Mouse (Mus musculus) megakaryocyte, adult 5-6 weeks (primary cell): ENCODE measurements around the gene Fam216a. TPM values are rescaled to one million over a fixed set of nuclear protein-coding genes. Genes with fewer than 3 reads are reported as not detected.
A peak's percentile ranks its signal among the peaks of the same experiment; 100 is the strongest.
"Not testable (repeated sequence)": the region's sequence is repeated elsewhere in the genome, so short reads cannot be mapped to it uniquely, and the experiment has no call there.

Experiments
- ATAC-seq: 2 replicates; pipeline ENCODE4 v1.8.0; 2016; ENCODE audit warnings: mild to moderate bottlenecking, inconsistent platforms; ENCODE audit not compliant: poor library complexity, severe bottlenecking
- total RNA-seq, 2 experiments: library from RNA; stranded (forward) in 1 of 2; stranded (reverse) in 1 of 2; fragments of 153-499, 151-499 nt in 1 of 2; fragments of 221-1000, 200-1000 nt in 1 of 2; gene quantifications; 2 replicates each; pipeline versions ENCODE4 v1.2.3 to v1.2.4; 2015 to 2017

Fam216a gene
- total RNA-seq, 2 experiments from 2014 or later, result 7.6 to 10.5 TPM

GRCm38 (mm10) chr5:122324608-122325431, 47.3 kb downstream of the Fam216a start:
- no peak for ATAC-seq

- no peak for ATAC-seq
Observed at GRCm38 (mm10) chr5:122323523-122323922, 48.6 kb downstream of the Fam216a start.

- ATAC-seq, result no peak
Observed at GRCm38 (mm10) chr5:122320205-122320781, 51.9 kb downstream of the Fam216a start.

- ATAC-seq, result no peak
Observed at GRCm38 (mm10) chr5:122319474-122320204, 52.5 kb downstream of the Fam216a start.

- not testable (repeated sequence) for ATAC-seq
Observed at GRCm38 (mm10) chr5:122318976-122319375, 53.2 kb downstream of the Fam216a start.

GRCm38 (mm10) chr5:122318100-122318499, 54.1 kb downstream of the Fam216a start:
- ATAC-seq, result peak; percentile 92

- no peak for ATAC-seq
Observed at GRCm38 (mm10) chr5:122317329-122318045, 54.7 kb downstream of the Fam216a start.

GRCm38 (mm10) chr5:122314966-122315667, 57.0 kb downstream of the Fam216a start:
- peak; percentile 57 for ATAC-seq

Other genes with a start within 250 kb of the Fam216a start
- gene Ccdc63, start 231.5 kb downstream of the Fam216a start, total RNA-seq (2015), result 1.1 and 1.8 TPM in 2 replicates
- gene Ccdc63, start 231.5 kb downstream of the Fam216a start, total RNA-seq (2017), result 1.3 and 3.5 TPM in 2 replicates
- 354 and 364 TPM in 2 replicates for gene Ppp1cc, start 214.1 kb downstream of the Fam216a start, total RNA-seq (2015)
- 189 and 193 TPM in 2 replicates for gene Ppp1cc, start 214.1 kb downstream of the Fam216a start, total RNA-seq (2017)
- gene Hvcn1, start 165.6 kb downstream of the Fam216a start, total RNA-seq (2015), result 44.4 and 45.1 TPM in 2 replicates
- 51.2 and 59.3 TPM in 2 replicates for gene Hvcn1, start 165.6 kb downstream of the Fam216a start, total RNA-seq (2017)
- gene Tctn1, start 107.9 kb downstream of the Fam216a start, total RNA-seq (2015), result 3.2 and 4.3 TPM in 2 replicates
- gene Tctn1, start 107.9 kb downstream of the Fam216a start, total RNA-seq (2017), result 3.5 and 6.5 TPM in 2 replicates
- 18.6 and 18.8 TPM in 2 replicates for gene Pptc7, start 88.0 kb downstream of the Fam216a start, total RNA-seq (2015)
- 19.9 and 22.0 TPM in 2 replicates for gene Pptc7, start 88.0 kb downstream of the Fam216a start, total RNA-seq (2017)
- 0.82 and 1.6 TPM in 2 replicates for gene Rad9b, start 18.1 kb downstream of the Fam216a start, total RNA-seq (2015)
- gene Rad9b, start 18.1 kb downstream of the Fam216a start, total RNA-seq (2017), result 1.5 and 2.6 TPM in 2 replicates
- 131 and 151 TPM in 2 replicates for gene Vps29, start 18.0 kb downstream of the Fam216a start, total RNA-seq (2015)
- 83.5 and 101 TPM in 2 replicates for gene Vps29, start 18.0 kb downstream of the Fam216a start, total RNA-seq (2017)
- gene Gpn3, start 488 bp downstream of the Fam216a start, total RNA-seq (2015), result 27.0 and 32.5 TPM in 2 replicates
- 18.5 and 19.7 TPM in 2 replicates for gene Gpn3, start 488 bp downstream of the Fam216a start, total RNA-seq (2017)
- gene Arpc3, start 19.5 kb upstream of the Fam216a start, total RNA-seq (2015), result 319 and 422 TPM in 2 replicates
- 1,374 and 1,550 TPM in 2 replicates for gene Arpc3, start 19.5 kb upstream of the Fam216a start, total RNA-seq (2017)
- 16.0 and 16.4 TPM in 2 replicates for gene Anapc7, start 49.3 kb upstream of the Fam216a start, total RNA-seq (2015)
- gene Anapc7, start 49.3 kb upstream of the Fam216a start, total RNA-seq (2017), result 18.3 and 28.9 TPM in 2 replicates
- 47.1 and 47.5 TPM in 2 replicates for gene Atp2a2, start 129.9 kb upstream of the Fam216a start, total RNA-seq (2015)
- gene Atp2a2, start 129.9 kb upstream of the Fam216a start, total RNA-seq (2017), result 65.0 and 65.8 TPM in 2 replicates
- 4.9 and 6.2 TPM in 2 replicates for gene Ift81, start 242.2 kb upstream of the Fam216a start, total RNA-seq (2015)
- gene Ift81, start 242.2 kb upstream of the Fam216a start, total RNA-seq (2017), result 3.7 and 3.8 TPM in 2 replicates